Mouse (Mus musculus): ENCODE data around the gene Cd44.

The Cd44 gene

GRCm38 (mm10) chr2:102865354-102865752, 36.1 kb downstream of the Cd44 start:
- no peak for TF ChIP-seq GATA4 (IDR thresholded peaks at IDR 0.05; ENCODE audit: insufficient replicate concordance, low read length)

GRCm38 (mm10) chr2:102864695-102865353, 36.6 kb downstream of the Cd44 start:
- TF ChIP-seq GATA4 (IDR thresholded peaks at IDR 0.05; ENCODE audit: insufficient replicate concordance, low read length), result no peak

GRCm38 (mm10) chr2:102864036-102864435, 37.4 kb downstream of the Cd44 start:
- TF ChIP-seq GATA4 (IDR thresholded peaks at IDR 0.05; ENCODE audit: insufficient replicate concordance, low read length), result no peak

- TF ChIP-seq GATA4 (IDR thresholded peaks at IDR 0.05; ENCODE audit: insufficient replicate concordance, low read length), result no peak
Observed at GRCm38 (mm10) chr2:102863583-102863982, 37.9 kb downstream of the Cd44 start.

- no peak for TF ChIP-seq GATA4 (IDR thresholded peaks at IDR 0.05; ENCODE audit: insufficient replicate concordance, low read length)
Observed at GRCm38 (mm10) chr2:102862706-102863105, 38.8 kb downstream of the Cd44 start.

- no peak for TF ChIP-seq GATA4 (IDR thresholded peaks at IDR 0.05; ENCODE audit: insufficient replicate concordance, low read length)
Observed at GRCm38 (mm10) chr2:102858271-102858670, 43.2 kb downstream of the Cd44 start.

GRCm38 (mm10) chr2:102853297-102853696, 48.2 kb downstream of the Cd44 start:
- no peak for TF ChIP-seq GATA4 (IDR thresholded peaks at IDR 0.05; ENCODE audit: insufficient replicate concordance, low read length)

GRCm38 (mm10) chr2:102851936-102852477, 49.5 kb downstream of the Cd44 start:
- TF ChIP-seq GATA4 (IDR thresholded peaks at IDR 0.05; ENCODE audit: insufficient replicate concordance, low read length), result no peak

- TF ChIP-seq GATA4 (IDR thresholded peaks at IDR 0.05; ENCODE audit: insufficient replicate concordance, low read length), result no peak
Observed at GRCm38 (mm10) chr2:102850026-102850425, 51.4 kb downstream of the Cd44 start.

- no peak for TF ChIP-seq GATA4 (IDR thresholded peaks at IDR 0.05; ENCODE audit: insufficient replicate concordance, low read length)
Observed at GRCm38 (mm10) chr2:102848811-102849433, 52.5 kb downstream of the Cd44 start.

- no peak for TF ChIP-seq GATA4 (IDR thresholded peaks at IDR 0.05; ENCODE audit: insufficient replicate concordance, low read length)
Observed at GRCm38 (mm10) chr2:102841231-102841630, 60.2 kb downstream of the Cd44 start.

GRCm38 (mm10) chr2:102838179-102838578, 63.3 kb downstream of the Cd44 start:
- no peak for TF ChIP-seq GATA4 (IDR thresholded peaks at IDR 0.05; ENCODE audit: insufficient replicate concordance, low read length)

GRCm38 (mm10) chr2:102831547-102831946, 69.9 kb downstream of the Cd44 start:
- TF ChIP-seq GATA4 (IDR thresholded peaks at IDR 0.05; ENCODE audit: insufficient replicate concordance, low read length), result no peak

- no peak for TF ChIP-seq GATA4 (IDR thresholded peaks at IDR 0.05; ENCODE audit: insufficient replicate concordance, low read length)
Observed at GRCm38 (mm10) chr2:102829201-102829600, 72.3 kb downstream of the Cd44 start.

- TF ChIP-seq GATA4 (IDR thresholded peaks at IDR 0.05; ENCODE audit: insufficient replicate concordance, low read length), result no peak
Observed at GRCm38 (mm10) chr2:102828381-102828780, 73.1 kb downstream of the Cd44 start.

- no peak for TF ChIP-seq GATA4 (IDR thresholded peaks at IDR 0.05; ENCODE audit: insufficient replicate concordance, low read length)
Observed at GRCm38 (mm10) chr2:102827841-102828240, 73.6 kb downstream of the Cd44 start.
